16 mouse cellular contexts compared by ENCODE assay signal in the genomic region with DNA sequence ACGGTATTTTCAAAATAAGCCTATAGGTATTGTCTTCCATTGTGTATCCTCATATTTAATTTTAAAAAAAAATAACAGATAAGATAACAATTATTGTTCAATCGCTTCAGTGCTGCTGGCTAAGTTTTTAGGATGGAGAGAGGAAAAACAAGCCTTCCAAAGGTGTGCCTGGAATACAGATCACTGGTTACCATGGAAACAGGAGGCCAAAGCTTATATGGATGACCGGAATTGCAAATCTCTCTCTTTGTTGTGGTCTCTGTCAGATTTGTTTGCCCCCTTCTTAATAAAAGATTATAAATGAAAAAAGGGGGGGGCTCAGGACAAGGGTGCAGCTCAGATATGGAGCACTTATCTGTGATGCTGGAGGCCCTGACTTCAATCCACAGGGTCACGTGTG. TPM values are rescaled to one million over a fixed set of nuclear protein-coding genes. Genes with fewer than 3 reads are reported as not detected.
A peak's percentile ranks its signal among the peaks of the same experiment; 100 is the strongest.
DNase-seq lines count a peak whose midpoint lies in the region; ATAC-seq lines count a peak whose summit lies in the region.
"Had no signal": no experiment of that assay in that cellular context is flagged by ENCODE, and none has a peak within 500 bp of the region (broad histone marks: within the 10 kb centered on the region; RNA-seq: fewer than 3 reads in every experiment).

No protein-coding gene starts in this region.

- H3K4me3 ChIP-seq in embryonic facial prominence, embryonic 10.5 days = peak overlapping the region; percentile 8; the same call in 1 of the 2 replicates
- H3K4me3 ChIP-seq in embryonic facial prominence, embryonic 14.5 days (ENCODE audit: low read depth, low read length) = no peak overlapping the region
- H3K4me3 ChIP-seq in hindbrain, embryonic 13.5 days = peak overlapping the region; percentile 99
- H3K4me3 ChIP-seq in midbrain, embryonic 16.5 days (ENCODE audit: low read depth, low read length) = peak overlapping the region; percentile 84
- H3K4me3 ChIP-seq: heart, embryonic 10.5 days; liver, embryonic 12.5 days; stomach, embryonic 15.5 days had no signal

- peak overlapping the region; percentile 80 for H3K4me2 ChIP-seq in embryonic facial prominence, embryonic 14.5 days (ENCODE audit: low read depth, low read length)
- peak overlapping the region; percentile 76 for H3K4me2 ChIP-seq in hindbrain, embryonic 13.5 days
- H3K4me2 ChIP-seq in midbrain, embryonic 16.5 days (ENCODE audit: low read length) = peak overlapping the region; percentile 69
- H3K4me2 ChIP-seq: liver, embryonic 12.5 days; stomach, embryonic 15.5 days had no signal

- H3K9ac ChIP-seq in embryonic facial prominence, embryonic 14.5 days (ENCODE audit: low read depth, low read length) = no peak overlapping the region
- peak overlapping the region; percentile 100 for H3K9ac ChIP-seq in hindbrain, embryonic 13.5 days
- H3K9ac ChIP-seq in midbrain, embryonic 16.5 days (ENCODE audit: low read depth, low read length) = peak overlapping the region; percentile 40
- H3K9ac ChIP-seq: liver, embryonic 12.5 days; stomach, embryonic 15.5 days had no signal

- no peak for DNase-seq in embryonic facial prominence, embryonic 10.5 days (ENCODE audit: low spot score)
- DNase-seq in embryonic facial prominence, embryonic 14.5 days (ENCODE audit: low spot score) = no peak
- DNase-seq in kidney, adult 11 months = no peak
- DNase-seq in heart, postnatal 10 days = no peak
- DNase-seq in thymus, postnatal 4 days = no peak
- DNase-seq: adrenal gland, postnatal 14 days; cerebellum, adult 11 months; kidney, postnatal 10 days; lung, postnatal 36 days; right cerebral cortex, postnatal 4 days had no signal

- peaks cover 40% of the 10 kb centered on the region for H3K4me1 ChIP-seq in embryonic facial prominence, embryonic 10.5 days
- peaks cover 7% of the 10 kb centered on the region for H3K4me1 ChIP-seq in embryonic facial prominence, embryonic 14.5 days (ENCODE audit: control insufficient read depth, insufficient read depth, low read length)
- peaks cover 23% of the 10 kb centered on the region for H3K4me1 ChIP-seq in hindbrain, embryonic 13.5 days (replicated peaks)
- H3K4me1 ChIP-seq in midbrain, embryonic 16.5 days (ENCODE audit: control insufficient read depth, insufficient read depth, low read length) = peaks cover 15% of the 10 kb centered on the region

- no peaks in the 10 kb centered on the region for H3K36me3 ChIP-seq in embryonic facial prominence, embryonic 10.5 days (replicated peaks)
- no peaks in the 10 kb centered on the region for H3K36me3 ChIP-seq in embryonic facial prominence, embryonic 14.5 days (ENCODE audit: control insufficient read depth, insufficient read depth, low read length)
- peaks cover 7% of the 10 kb centered on the region for H3K36me3 ChIP-seq in hindbrain, embryonic 13.5 days
- peaks cover under 1% of the 10 kb centered on the region; the same call in 1 of the 2 replicates for H3K36me3 ChIP-seq in midbrain, embryonic 16.5 days (ENCODE audit: control insufficient read depth, insufficient read depth, low read length)
- H3K36me3 ChIP-seq: heart, embryonic 10.5 days; liver, embryonic 12.5 days; stomach, embryonic 15.5 days had no signal

- H3K9me3 ChIP-seq in embryonic facial prominence, embryonic 10.5 days = no peaks in the 10 kb centered on the region
- no peaks in the 10 kb centered on the region for H3K9me3 ChIP-seq in embryonic facial prominence, embryonic 14.5 days (ENCODE audit: control insufficient read depth, low read length)
- no peaks in the 10 kb centered on the region for H3K9me3 ChIP-seq in hindbrain, embryonic 13.5 days
- no peaks in the 10 kb centered on the region for H3K9me3 ChIP-seq in midbrain, embryonic 16.5 days (replicated peaks; ENCODE audit: control insufficient read depth, low read length, poor library complexity, severe bottlenecking)
- H3K9me3 ChIP-seq: heart, embryonic 10.5 days; liver, embryonic 12.5 days; stomach, embryonic 15.5 days had no signal

- WGBS in embryonic facial prominence, embryonic 10.5 days = 68% methylated on average over 4 of the region's 4 CpGs
- 62% methylated on average over 4 of the region's 4 CpGs for WGBS in embryonic facial prominence, embryonic 14.5 days
- WGBS in hindbrain, embryonic 13.5 days = 33% methylated on average over 4 of the region's 4 CpGs
- 12% methylated on average over 4 of the region's 4 CpGs for WGBS in midbrain, embryonic 16.5 days

- no peak for ATAC-seq in embryonic facial prominence, embryonic 14.5 days (ENCODE audit: low read depth)
- ATAC-seq in hindbrain, embryonic 13.5 days (ENCODE audit: low FRiP score) = no peak
- ATAC-seq in midbrain, embryonic 16.5 days = no peak
- ATAC-seq: inflammation-experienced regulatory T-cells, adult 6 months; liver, embryonic 12.5 days had no signal

- H3K27me3 ChIP-seq in embryonic facial prominence, embryonic 10.5 days (replicated peaks; ENCODE audit: low read depth, poor library complexity, severe bottlenecking) = no peaks in the 10 kb centered on the region; the same call in 1 of the 2 replicates
- no peaks in the 10 kb centered on the region for H3K27me3 ChIP-seq in embryonic facial prominence, embryonic 14.5 days (replicated peaks; ENCODE audit: control insufficient read depth, insufficient read depth, low read length)
- H3K27me3 ChIP-seq in hindbrain, embryonic 13.5 days = no peaks in the 10 kb centered on the region
- H3K27me3 ChIP-seq in midbrain, embryonic 16.5 days (ENCODE audit: control insufficient read depth, insufficient read depth, low read depth, low read length) = no peaks in the 10 kb centered on the region
- H3K27me3 ChIP-seq: stomach, embryonic 15.5 days had no signal

- intact Hi-C loops in heart, postnatal 10 days (cut with DNase I) = no loop called here

- H3K27ac ChIP-seq in embryonic facial prominence, embryonic 10.5 days (replicated peaks) = no peak overlapping the region
- H3K27ac ChIP-seq in embryonic facial prominence, embryonic 14.5 days (replicated peaks; ENCODE audit: low read depth, low read length) = no peak overlapping the region
- peak overlapping the region; percentile 73 for H3K27ac ChIP-seq in hindbrain, embryonic 13.5 days
- H3K27ac ChIP-seq in midbrain, embryonic 16.5 days (ENCODE audit: low read length) = peak overlapping the region; percentile 100
- H3K27ac ChIP-seq: heart, embryonic 10.5 days; liver, embryonic 12.5 days; stomach, embryonic 15.5 days had no signal

RNA-seq across cellular contexts. Expression of a gene that starts 2.4 kb away (rescaled TPM):
- 48.4 and 50.7 TPM in 2 replicates for polyA plus RNA-seq in embryonic facial prominence, embryonic 10.5 days (2016; fragmentation: Nextera tagmentation; extraction: Ambion mirVana)
- polyA plus RNA-seq in embryonic facial prominence, embryonic 14.5 days (2014; fragmentation: Nextera tagmentation; extraction: Ambion mirVana) = 52.6 and 57.0 TPM in 2 replicates
- 202 and 215 TPM in 2 replicates for polyA plus RNA-seq in hindbrain, embryonic 13.5 days (2015; fragmentation: Nextera tagmentation; extraction: Ambion mirVana)
- polyA plus RNA-seq in midbrain, embryonic 16.5 days (2015; fragmentation: Nextera tagmentation; extraction: Ambion mirVana) = 213 and 240 TPM in 2 replicates
- total RNA-seq in heart, postnatal 10 days (2021) = 1 to 10 TPM; 6.7 to 8.4 TPM

Comparison
In these comparisons a context has a peak if more than half of its experiments do, and no peak if none do; other contexts are left out.
1. H3K27ac ChIP-seq: peak in hindbrain, embryonic 13.5 days (single experiment) and midbrain, embryonic 16.5 days (single experiment); none in embryonic facial prominence, embryonic 10.5 days (single experiment) and embryonic facial prominence, embryonic 14.5 days (single experiment).
2. Peak in every context shown above with its lines, with median percentiles within 50 percentile points of each other: H3K4me2 ChIP-seq.